ENCODE assay signal across 11 mouse cellular contexts in the genomic region with DNA sequence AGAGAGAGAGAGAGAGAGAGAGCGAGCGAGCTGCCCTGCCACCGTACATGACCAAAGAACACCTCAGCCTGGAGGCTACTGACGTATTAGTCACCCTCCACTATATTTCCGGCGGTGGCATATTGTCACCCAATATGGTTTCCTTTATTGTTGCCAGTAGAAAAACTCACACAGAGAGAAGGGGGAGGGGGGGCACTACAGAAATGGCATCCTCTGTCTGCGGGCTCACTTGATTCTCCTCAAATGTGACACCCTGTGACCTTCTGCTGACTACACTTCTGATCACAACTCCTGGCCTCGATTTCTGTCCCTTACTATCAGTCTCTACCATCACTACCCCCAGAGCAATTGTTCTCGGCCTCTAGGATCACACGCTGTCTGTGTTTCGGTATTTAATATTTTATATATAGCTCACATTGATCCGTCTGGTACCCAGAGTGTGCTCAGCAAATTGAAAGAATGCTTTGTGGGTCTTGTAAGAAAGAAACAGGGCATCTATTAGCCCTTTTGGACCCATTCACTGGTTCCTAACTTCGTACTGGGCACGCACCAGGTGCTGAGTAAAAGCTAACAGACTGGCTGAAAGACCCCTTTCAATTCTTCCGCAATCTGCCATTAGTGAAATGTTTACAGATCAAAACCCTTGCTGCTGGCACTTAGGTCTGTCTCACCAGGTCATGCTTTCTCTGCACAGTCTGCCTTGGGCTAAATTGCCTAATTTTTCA.
DNase-seq lines count a peak whose midpoint lies in the region; ATAC-seq lines count a peak whose summit lies in the region.
"Had no signal": no experiment of that assay in that cellular context is flagged by ENCODE, and none has a peak within 500 bp of the region (broad histone marks: within the 10 kb centered on the region; RNA-seq: fewer than 3 reads in every experiment).

No protein-coding gene starts in this region.

- no peak overlapping the region for H3K4me3 ChIP-seq in heart, embryonic 13.5 days
- no peak overlapping the region for H3K4me3 ChIP-seq in forebrain, embryonic 12.5 days (replicated peaks)
- H3K4me3 ChIP-seq in midbrain, embryonic 11.5 days (ENCODE audit: low read depth, low read length) = no peak overlapping the region
- H3K4me3 ChIP-seq: embryonic facial prominence, embryonic 13.5 days had no signal

- H3K27me3 ChIP-seq in heart, embryonic 13.5 days (replicated peaks) = no peaks in the 10 kb centered on the region
- H3K27me3 ChIP-seq in forebrain, embryonic 12.5 days = no peaks in the 10 kb centered on the region
- no peaks in the 10 kb centered on the region for H3K27me3 ChIP-seq in midbrain, embryonic 11.5 days (ENCODE audit: control insufficient read depth, insufficient read depth, low read length)
- H3K27me3 ChIP-seq: embryonic facial prominence, embryonic 13.5 days had no signal

- peak overlapping the region; percentile 63 for H3K27ac ChIP-seq in heart, embryonic 13.5 days (replicated peaks)
- peak overlapping the region; percentile 76 for H3K27ac ChIP-seq in forebrain, embryonic 12.5 days
- peak overlapping the region; percentile 45 for H3K27ac ChIP-seq in midbrain, embryonic 11.5 days (ENCODE audit: low read depth, low read length)
- H3K27ac ChIP-seq: embryonic facial prominence, embryonic 13.5 days had no signal

- DNase-seq in heart, adult 18-20 months = no peak
- DNase-seq in brain, adult 2 months (ENCODE audit: low read depth, low spot score) = peak; percentile 83
- peak; percentile 91 for DNase-seq in midbrain, embryonic 11.5 days (ENCODE audit: low spot score, missing footprints)
- no peak for DNase-seq in gastrocnemius, postnatal 14 days
- DNase-seq in layer of hippocampus, postnatal 10 days (ENCODE audit: low spot score in 2 of 2) = no peak
- no peak for DNase-seq in adrenal gland, postnatal 4 days (ENCODE audit: low spot score in 2 of 2)
- DNase-seq: thymus, adult 18-20 months had no signal

- WGBS in heart, embryonic 13.5 days = 57% methylated on average over 15 of the region's 15 CpGs
- 36% methylated on average over 15 of the region's 15 CpGs for WGBS in forebrain, embryonic 12.5 days
- WGBS in midbrain, embryonic 11.5 days = 61% methylated on average over 15 of the region's 15 CpGs

- intact Hi-C loops in gastrocnemius, postnatal 14 days (cut with DNase I; ENCODE audit: low total_unique reads) = no loop called here

- no peaks in the 10 kb centered on the region for H3K36me3 ChIP-seq in heart, embryonic 13.5 days
- no peaks in the 10 kb centered on the region for H3K36me3 ChIP-seq in forebrain, embryonic 12.5 days (replicated peaks)
- H3K36me3 ChIP-seq in midbrain, embryonic 11.5 days (ENCODE audit: control insufficient read depth, insufficient read depth, low read length) = no peaks in the 10 kb centered on the region

- peaks cover 76% of the 10 kb centered on the region for H3K4me1 ChIP-seq in heart, embryonic 13.5 days
- peaks cover 72% of the 10 kb centered on the region for H3K4me1 ChIP-seq in forebrain, embryonic 12.5 days
- peaks cover 51% of the 10 kb centered on the region for H3K4me1 ChIP-seq in midbrain, embryonic 11.5 days (ENCODE audit: control insufficient read depth, insufficient read depth, low read length)

- H3K9ac ChIP-seq in heart, embryonic 13.5 days = 0 out of 2 replicates have a peak overlapping the region, but pooled peaks have one; percentile 28
- H3K9ac ChIP-seq in forebrain, embryonic 12.5 days = no peak overlapping the region
- no peak overlapping the region for H3K9ac ChIP-seq in midbrain, embryonic 11.5 days (ENCODE audit: low read length)
- H3K9ac ChIP-seq: embryonic facial prominence, embryonic 13.5 days had no signal

- H3K4me2 ChIP-seq in heart, embryonic 13.5 days = peak overlapping the region; percentile 16; the same call in 1 of the 2 replicates
- peak overlapping the region; percentile 6; the same call in 1 of the 2 replicates for H3K4me2 ChIP-seq in forebrain, embryonic 12.5 days
- H3K4me2 ChIP-seq in midbrain, embryonic 11.5 days = no peak overlapping the region
- H3K4me2 ChIP-seq: embryonic facial prominence, embryonic 13.5 days had no signal

- H3K9me3 ChIP-seq in heart, embryonic 13.5 days = no peaks in the 10 kb centered on the region
- H3K9me3 ChIP-seq in forebrain, embryonic 12.5 days = no peaks in the 10 kb centered on the region
- H3K9me3 ChIP-seq in midbrain, embryonic 11.5 days (ENCODE audit: control insufficient read depth, low read length) = no peaks in the 10 kb centered on the region
- H3K9me3 ChIP-seq: embryonic facial prominence, embryonic 13.5 days had no signal

- no peak for ATAC-seq in heart, embryonic 13.5 days (ENCODE audit: extremely low read depth, insufficient number of reproducible peaks, low FRiP score, low TSS enrichment)
- 0 out of 2 replicates have a peak, but pooled peaks have one; percentile 3 for ATAC-seq in forebrain, embryonic 12.5 days (ENCODE audit: low FRiP score)
- ATAC-seq in midbrain, embryonic 11.5 days (ENCODE audit: low FRiP score) = no peak
- ATAC-seq: intestine, embryonic 16.5 days had no signal

Comparison
In these comparisons a context has a peak if more than half of its experiments do, and no peak if none do; other contexts are left out.
1. DNase-seq: peak in brain, adult 2 months (single experiment) and midbrain, embryonic 11.5 days (single experiment); none in heart, adult 18-20 months (0 of 2), gastrocnemius, postnatal 14 days (single experiment), layer of hippocampus, postnatal 10 days (0 of 2) and adrenal gland, postnatal 4 days (0 of 2).
2. Peak in every context shown above with its lines, with median percentiles within 50 percentile points of each other: H3K27ac ChIP-seq.